Mouse (Mus musculus): ENCODE data around the gene Olfr148. TPM values are rescaled to one million over a fixed set of nuclear protein-coding genes. Genes with fewer than 3 reads are reported as not detected.
A peak's percentile ranks its signal among the peaks of the same experiment; 100 is the strongest.

The Olfr148 gene
- total RNA-seq, 2 experiments from 2014 or later: not detected

- no peak within 1 kb of the TSS for H3K4me3 ChIP-seq
- no peak for TF ChIP-seq CTCF (conservative IDR thresholded peaks at IDR 0.05)
- no peak for DNase-seq (ENCODE audit: low spot score in 2 of 2)
- no peak within 1 kb of the TSS for H3K27ac ChIP-seq
Observed at GRCm38 (mm10) chr9:39644785-39645184, 34.3 kb downstream of the Olfr148 start, which contains the start of gene Olfr961. Olfr961 (plus strand) TSS chr9:39645085.

- no peak overlapping the region for H3K4me3 ChIP-seq
- TF ChIP-seq CTCF (conservative IDR thresholded peaks at IDR 0.05): no peak
- no peak for DNase-seq (ENCODE audit: low spot score in 2 of 2)
- H3K27ac ChIP-seq: no peak overlapping the region
Observed at GRCm38 (mm10) chr9:39647382-39647781, 36.9 kb downstream of the Olfr148 start.

- H3K27ac ChIP-seq: peak overlapping the region; percentile 20
- TF ChIP-seq CTCF (conservative IDR thresholded peaks at IDR 0.05): no peak
- H3K4me3 ChIP-seq: no peak overlapping the region; the same call in 1 of the 2 replicates
- peak in 1 of 2 experiments; percentile 41 for DNase-seq (ENCODE audit: low spot score in 2 of 2)
Observed at GRCm38 (mm10) chr9:39654756-39655396, 44.4 kb downstream of the Olfr148 start.

Other genes with a start within 250 kb of the Olfr148 start
- not detected for gene Olfr951, start 223.2 kb upstream of the Olfr148 start, total RNA-seq (2021)
- not detected for gene Olfr952, start 183.5 kb upstream of the Olfr148 start, total RNA-seq (2021)
- gene Olfr954, start 154.0 kb upstream of the Olfr148 start, total RNA-seq (2021): not detected
- not detected for gene Olfr955, start 138.7 kb upstream of the Olfr148 start, total RNA-seq (2021)
- gene Olfr44, start 116.7 kb upstream of the Olfr148 start, total RNA-seq (2021): not detected
- gene Olfr957, start 94.8 kb upstream of the Olfr148 start, total RNA-seq (2021): not detected
- gene Olfr958, start 56.6 kb upstream of the Olfr148 start, total RNA-seq (2021): not detected
- not detected for gene Olfr959, start 35.1 kb upstream of the Olfr148 start, total RNA-seq (2021)
- gene AW551984, start 6.3 kb upstream of the Olfr148 start, total RNA-seq (2021): 1 to 10 TPM; 3.3 to 4.1 TPM
- gene Olfr960, start 10.7 kb downstream of the Olfr148 start, total RNA-seq (2021): not detected
- gene Olfr961, start 34.4 kb downstream of the Olfr148 start, total RNA-seq (2021): not detected
- gene Olfr963, start 56.5 kb downstream of the Olfr148 start, total RNA-seq (2021): not detected
- not detected for gene Olfr149, start 96.5 kb downstream of the Olfr148 start, total RNA-seq (2021)
- gene Olfr965, start 100.7 kb downstream of the Olfr148 start, total RNA-seq (2021): not detected
- not detected for gene Olfr150, start 120.3 kb downstream of the Olfr148 start, total RNA-seq (2021)
- under 1 TPM in 1 of 2 experiments, not detected in 1; 0.41 TPM for gene Olfr967, start 135.6 kb downstream of the Olfr148 start, total RNA-seq (2021)
- gene Olfr968, start 172.6 kb downstream of the Olfr148 start, total RNA-seq (2021): not detected
- gene Olfr969, start 180.3 kb downstream of the Olfr148 start, total RNA-seq (2021): not detected
- not detected for gene Olfr970, start 198.2 kb downstream of the Olfr148 start, total RNA-seq (2021)
- gene Olfr971, start 226.2 kb downstream of the Olfr148 start, total RNA-seq (2021): not detected

Data from layer of hippocampus, adult 2 months (tissue).